Mouse (Mus musculus): ENCODE data around the gene Zfp275.
"Not testable (repeated sequence)": the region's sequence is repeated elsewhere in the genome, so short reads cannot be mapped to it uniquely, and the experiment has no call there.

DNA sequence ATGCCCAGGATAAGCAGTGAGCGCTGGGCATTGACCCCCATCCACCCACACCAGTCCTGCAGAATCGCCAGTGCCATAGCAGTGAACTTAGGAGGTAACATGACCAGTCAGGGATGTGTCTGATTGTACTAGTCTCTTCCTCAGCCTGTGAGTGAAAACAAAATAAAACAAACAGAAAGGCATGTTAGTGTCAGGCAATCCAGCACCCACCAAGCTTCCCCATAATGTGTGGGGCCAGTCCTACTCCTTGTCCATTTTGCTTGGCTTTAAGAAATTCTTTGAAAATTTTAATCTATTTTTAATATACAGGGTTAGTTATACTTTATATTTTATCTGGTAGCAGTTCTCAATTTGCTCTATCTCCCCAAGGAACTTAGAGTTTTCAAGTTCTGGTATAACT lies 56.2 kb downstream of the Zfp275 start, which contains the start of gene Gm18336:
- TF ChIP-seq ZC3H11A (IDR thresholded peaks at IDR 0.05; ENCODE audit: borderline replicate concordance, low read depth, low read length); HCFC1 (IDR thresholded peaks at IDR 0.05; ENCODE audit: borderline replicate concordance, insufficient read depth, low read length); ZNF384 (IDR thresholded peaks at IDR 0.05; ENCODE audit: low read depth, low read length); MAFK (IDR thresholded peaks at IDR 0.05; ENCODE audit: insufficient read depth, low read depth, low read length): not testable (repeated sequence)

Data from ES-E14 (cell line).